Mouse (Mus musculus) C2C12 (cell line): ENCODE results near the gene Zfp286.

Experiments
- CTCF ChIP-seq: IDR thresholded peaks from one replicate; pipeline ENCODE4 v1.5.1; 2011; ENCODE audit not compliant: control insufficient read depth, insufficient read depth, insufficient read length
- USF1 ChIP-seq: IDR thresholded peaks from one replicate; pipeline ENCODE4 v1.6.1; 2011; ENCODE audit warnings: low read depth, mild to moderate bottlenecking, control low read depth, moderate library complexity

DNA sequence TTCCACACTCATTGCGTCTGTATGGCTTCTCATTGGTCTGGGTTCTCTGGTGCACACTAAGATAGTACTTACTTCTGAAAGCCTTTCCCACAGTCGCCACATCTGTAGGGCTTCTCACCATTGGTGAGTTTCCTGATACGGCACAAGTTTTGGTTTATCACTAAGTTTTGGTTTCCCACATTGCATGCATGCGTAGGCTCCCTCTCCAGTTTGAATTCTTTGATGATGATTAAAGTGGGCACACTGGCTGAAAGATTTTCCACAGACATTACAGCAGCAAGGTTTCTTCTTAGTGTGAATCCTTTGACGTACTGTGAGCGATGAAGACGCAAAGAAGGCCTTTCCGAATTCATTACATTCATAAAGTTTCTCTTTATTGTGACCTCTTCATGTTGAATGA is 36.5 kb downstream of the Zfp286 start, which contains the start of gene Gm10428:
- TF ChIP-seq USF1, result no peak
- TF ChIP-seq CTCF, result no peak
